Mouse (Mus musculus): ENCODE measurements at regions not wholly inside any gene's neighbourhood (a gene's known extent, or its start where the extent isn't known, plus 50 kb on each side); places are given as distances from the start of the nearest gene placed in this dataset.
"Not testable (repeated sequence)": the region's sequence is repeated elsewhere in the genome, so short reads cannot be mapped to it uniquely, and the experiment has no call there.

GRCm38 (mm10) chrX:15813771-15814170 lies 708.9 kb upstream of the Cypt1 start:
- ATAC-seq (ENCODE audit: low FRiP score): no peak
- H3K4me1 ChIP-seq: no peaks in the 10 kb centered on the region
- H3K4me2 ChIP-seq: no peak overlapping the region
- WGBS: 57% methylated on average over 2 of the region's 2 CpGs
- H3K27ac ChIP-seq: no peak overlapping the region
- H3K9ac ChIP-seq: no peak overlapping the region
- no peaks in the 10 kb centered on the region for H3K36me3 ChIP-seq (replicated peaks)
- no peak overlapping the region for H3K4me3 ChIP-seq (replicated peaks)
- no peaks in the 10 kb centered on the region for H3K9me3 ChIP-seq
- no peaks in the 10 kb centered on the region for H3K27me3 ChIP-seq

- peak; percentile 27; the same call in 1 of the 2 replicates for ATAC-seq (ENCODE audit: low FRiP score)
- not testable (repeated sequence) for H3K4me3 ChIP-seq (replicated peaks); H3K27me3 ChIP-seq; H3K4me1 ChIP-seq; H3K27ac ChIP-seq; H3K9me3 ChIP-seq; H3K36me3 ChIP-seq (replicated peaks); H3K9ac ChIP-seq; H3K4me2 ChIP-seq
- WGBS: 15% methylated on average over 3 of the region's 3 CpGs
Observed at GRCm38 (mm10) chrX:15846119-15846877, 676.4 kb upstream of the Cypt1 start.

All from forebrain, embryonic 12.5 days (tissue).